Mouse (Mus musculus) ES-Bruce4 (cell line): ENCODE results near the gene Dnajb8. TPM values are rescaled to one million over a fixed set of nuclear protein-coding genes. Genes with fewer than 3 reads are reported as not detected.

Experiments
- H3K27ac ChIP-seq: 2 replicates; pipeline ENCODE4 v1.5.1; 2012; ENCODE audit warnings: low read length, inconsistent platforms; ENCODE audit not compliant: insufficient read depth
- H3K27me3 ChIP-seq: 2 replicates; pipeline ENCODE4 v1.6.1; 2012; ENCODE audit warnings: mild to moderate bottlenecking, low read length, inconsistent platforms; ENCODE audit not compliant: control insufficient read depth, poor library complexity, insufficient read depth, severe bottlenecking
- H3K36me3 ChIP-seq: 2 replicates; pipeline ENCODE4 v1.6.1; 2012; ENCODE audit warnings: inconsistent platforms, mild to moderate bottlenecking, low read length, moderate library complexity; ENCODE audit not compliant: control insufficient read depth, poor library complexity, insufficient read depth, severe bottlenecking
- H3K4me1 ChIP-seq: one replicate; pipeline ENCODE4 v1.8.1; 2011; ENCODE audit warnings: low read length; ENCODE audit not compliant: control insufficient read depth, insufficient read depth
- H3K4me3 ChIP-seq: 2 replicates; pipeline ENCODE4 v1.5.1; 2011; ENCODE audit warnings: low read depth, mild to moderate bottlenecking, low read length
- H3K9ac ChIP-seq: 2 replicates; pipeline ENCODE4 v1.6.1; 2012; ENCODE audit warnings: low read depth, mild to moderate bottlenecking, inconsistent platforms; ENCODE audit not compliant: poor library complexity, severe bottlenecking
- H3K9me3 ChIP-seq: replicated peaks from 2 replicates; pipeline ENCODE4 v1.6.1; 2012; ENCODE audit warnings: mild to moderate bottlenecking, low read length, inconsistent platforms; ENCODE audit not compliant: control insufficient read depth, poor library complexity, insufficient read depth, severe bottlenecking
- CTCF ChIP-seq: IDR thresholded peaks from one replicate; pipeline ENCODE4 v1.8.1; 2011; ENCODE audit warnings: low read depth, low read length
- EP300 ChIP-seq: IDR thresholded peaks from 2 replicates; pipeline ENCODE4 v1.6.1; 2011; ENCODE audit warnings: low read depth, low read length; ENCODE audit not compliant: insufficient read depth
- POLR2A ChIP-seq: IDR thresholded peaks from one replicate; pipeline ENCODE4 v1.8.1; 2011; ENCODE audit warnings: low read length; ENCODE audit not compliant: insufficient read depth
- polyA plus RNA-seq: library from polyadenylated mRNA; stranded (reverse); fragments of >200 nt; gene quantifications from 2 replicates; pipeline ENCODE4 v1.2.4, GENCODE M21; 2011; ENCODE audit warnings: low read depth; ENCODE audit not compliant: missing spikeins, insufficient read depth, insufficient read length

Gene Dnajb8
- polyA plus RNA-seq, 1 experiment: not detected

DNA sequence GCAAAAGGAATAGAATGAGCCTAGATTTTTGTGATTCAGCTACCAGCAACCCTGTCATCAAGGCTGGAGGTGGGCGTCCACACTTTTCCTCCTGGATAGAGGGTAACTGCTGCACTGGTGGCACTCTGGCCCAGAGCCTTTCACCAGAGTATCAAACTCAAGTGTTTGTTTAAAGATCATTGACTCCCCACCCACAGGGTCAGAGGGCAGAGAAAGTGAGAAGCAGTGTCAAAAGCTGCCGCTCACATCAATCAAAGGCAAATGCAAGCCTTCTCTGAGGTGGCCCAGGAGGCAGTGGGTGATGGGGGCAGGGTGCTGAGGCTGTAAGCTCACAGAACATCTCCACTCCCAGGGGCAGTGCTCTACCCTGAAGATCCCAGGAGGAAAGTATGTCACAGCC, 77.4 kb downstream of the Dnajb8 start:
- no peak for TF ChIP-seq POLR2A
- TF ChIP-seq CTCF: no peak
- TF ChIP-seq EP300: no peak
- Histone ChIP-seq H3K9ac (no peak overlapping the region), H3K27ac (no peak overlapping the region), H3K36me3 (no peaks in the 10 kb centered on the region), H3K4me1 (no peaks in the 10 kb centered on the region), H3K4me3 (no peak overlapping the region), H3K9me3 (no peaks in the 10 kb centered on the region), H3K27me3 (no peaks in the 10 kb centered on the region)

DNA sequence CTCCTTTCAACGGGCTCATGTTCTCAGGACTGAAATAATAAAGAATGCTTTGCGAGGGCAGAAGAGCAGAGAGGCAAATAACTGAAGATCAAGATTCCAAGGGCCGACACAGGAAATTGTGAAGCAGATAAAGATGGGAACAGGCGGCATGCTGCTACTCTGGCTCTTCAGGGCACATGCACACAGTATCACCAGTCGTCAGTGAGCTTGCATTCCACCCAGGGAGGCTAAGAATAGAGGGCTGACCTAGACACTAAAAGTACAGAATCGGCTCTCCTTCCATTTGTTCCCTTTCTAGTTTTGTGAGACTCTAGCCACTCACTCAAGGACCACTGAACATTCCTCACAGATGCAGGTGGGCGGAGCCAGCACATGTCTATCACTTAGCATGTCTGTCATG, 79.2 kb downstream of the Dnajb8 start:
- no peak overlapping the region for H3K4me3 ChIP-seq
- no peak overlapping the region for H3K27ac ChIP-seq
- H3K4me1 ChIP-seq: no peaks in the 10 kb centered on the region
- H3K36me3 ChIP-seq: no peaks in the 10 kb centered on the region
- no peaks in the 10 kb centered on the region for H3K27me3 ChIP-seq
- H3K9ac ChIP-seq: no peak overlapping the region
- TF ChIP-seq CTCF: no peak
- TF ChIP-seq EP300: no peak
- TF ChIP-seq POLR2A: no peak
- no peaks in the 10 kb centered on the region for H3K9me3 ChIP-seq

Other genes with a start within 250 kb of the Dnajb8 start
- gene H1fx, start 240.6 kb upstream of the Dnajb8 start, polyA plus RNA-seq: 39.0 and 47.3 TPM in 2 replicates
- gene Rab7, start 177.0 kb upstream of the Dnajb8 start, polyA plus RNA-seq: 154 and 163 TPM in 2 replicates
- gene Rpn1, start 137.8 kb upstream of the Dnajb8 start, polyA plus RNA-seq: 222 and 238 TPM in 2 replicates
- 6.0 and 8.3 TPM in 2 replicates for gene Gata2, start 28.4 kb upstream of the Dnajb8 start, polyA plus RNA-seq
- 18.7 and 21.1 TPM in 2 replicates for gene Eefsec, start 224.3 kb downstream of the Dnajb8 start, polyA plus RNA-seq
- 102 TPM in 2 replicates for gene Ruvbl1, start 243.1 kb downstream of the Dnajb8 start, polyA plus RNA-seq